Mouse (Mus musculus) naive thymus-derived CD4-positive, alpha-beta T cell, adult 2 months (primary cell): ENCODE data around the gene Ush2a.

Experiments
- DNase-seq: peaks from one replicate; pipeline ENCODE4 v3.0.0-alpha.2; 2011; ENCODE audit warnings: low read depth

Ush2a gene

GRCm38 (mm10) chr1:188772516-188773229 is 510.9 kb downstream of the Ush2a start:
- DNase-seq, result no peak

GRCm38 (mm10) chr1:188773631-188774030 is 511.8 kb downstream of the Ush2a start:
- no peak for DNase-seq

- DNase-seq, result no peak
Observed at GRCm38 (mm10) chr1:188777556-188778161, 515.8 kb downstream of the Ush2a start.

GRCm38 (mm10) chr1:188785056-188785455 is 523.2 kb downstream of the Ush2a start:
- no peak for DNase-seq

- DNase-seq, result no peak
Observed at GRCm38 (mm10) chr1:188805069-188805468, 543.2 kb downstream of the Ush2a start.

- no peak for DNase-seq
Observed at GRCm38 (mm10) chr1:188805852-188806251, 544.0 kb downstream of the Ush2a start.

GRCm38 (mm10) chr1:188810631-188811030 is 548.8 kb downstream of the Ush2a start:
- DNase-seq, result no peak

- no peak for DNase-seq
Observed at GRCm38 (mm10) chr1:188815072-188815471, 553.2 kb downstream of the Ush2a start.

GRCm38 (mm10) chr1:188824195-188824594 is 562.4 kb downstream of the Ush2a start:
- DNase-seq, result no peak

- DNase-seq, result no peak
Observed at GRCm38 (mm10) chr1:188824878-188825532, 563.2 kb downstream of the Ush2a start.

- DNase-seq, result no peak
Observed at GRCm38 (mm10) chr1:188830527-188831407, 568.9 kb downstream of the Ush2a start.

GRCm38 (mm10) chr1:188833906-188834305 is 572.1 kb downstream of the Ush2a start:
- DNase-seq, result no peak

GRCm38 (mm10) chr1:188834770-188835169 is 572.9 kb downstream of the Ush2a start:
- no peak for DNase-seq

GRCm38 (mm10) chr1:188837613-188838295 is 575.9 kb downstream of the Ush2a start:
- DNase-seq, result no peak

GRCm38 (mm10) chr1:188847242-188847641 is 585.4 kb downstream of the Ush2a start:
- DNase-seq, result no peak

GRCm38 (mm10) chr1:188852776-188853175 is 591.0 kb downstream of the Ush2a start:
- DNase-seq, result no peak

GRCm38 (mm10) chr1:188854240-188854639 is 592.4 kb downstream of the Ush2a start:
- DNase-seq, result no peak

- no peak for DNase-seq
Observed at GRCm38 (mm10) chr1:188855034-188855433, 593.2 kb downstream of the Ush2a start.

- DNase-seq, result no peak
Observed at GRCm38 (mm10) chr1:188859718-188860117, 597.9 kb downstream of the Ush2a start.

GRCm38 (mm10) chr1:188865881-188866280 is 604.1 kb downstream of the Ush2a start:
- DNase-seq, result no peak

- no peak for DNase-seq
Observed at GRCm38 (mm10) chr1:188866515-188866914, 604.7 kb downstream of the Ush2a start.
